Mouse (Mus musculus) gastrocnemius, adult 18-20 months (tissue): ENCODE data around the gene Greb1. TPM values are rescaled to one million over a fixed set of nuclear protein-coding genes. Genes with fewer than 3 reads are reported as not detected.

Source experiments
- DNase-seq: peaks from one replicate; pipeline ENCODE4 v3.0.0; 2021; ENCODE audit warnings: low spot score
- microRNA-seq: library from miRNA; unstranded; fragments of <30 nt; microRNA quantifications from one replicate; pipeline ENCODE4 v1.2.0, GENCODE M21; 2021
- total RNA-seq, 2 experiments: library from RNA; stranded (reverse); gene quantifications; 2 replicates each; pipeline ENCODE4 v1.2.3; 2021

Greb1 gene
- total RNA-seq, 2 experiments from 2014 or later = 0.43 to 3.9 TPM

DNA sequence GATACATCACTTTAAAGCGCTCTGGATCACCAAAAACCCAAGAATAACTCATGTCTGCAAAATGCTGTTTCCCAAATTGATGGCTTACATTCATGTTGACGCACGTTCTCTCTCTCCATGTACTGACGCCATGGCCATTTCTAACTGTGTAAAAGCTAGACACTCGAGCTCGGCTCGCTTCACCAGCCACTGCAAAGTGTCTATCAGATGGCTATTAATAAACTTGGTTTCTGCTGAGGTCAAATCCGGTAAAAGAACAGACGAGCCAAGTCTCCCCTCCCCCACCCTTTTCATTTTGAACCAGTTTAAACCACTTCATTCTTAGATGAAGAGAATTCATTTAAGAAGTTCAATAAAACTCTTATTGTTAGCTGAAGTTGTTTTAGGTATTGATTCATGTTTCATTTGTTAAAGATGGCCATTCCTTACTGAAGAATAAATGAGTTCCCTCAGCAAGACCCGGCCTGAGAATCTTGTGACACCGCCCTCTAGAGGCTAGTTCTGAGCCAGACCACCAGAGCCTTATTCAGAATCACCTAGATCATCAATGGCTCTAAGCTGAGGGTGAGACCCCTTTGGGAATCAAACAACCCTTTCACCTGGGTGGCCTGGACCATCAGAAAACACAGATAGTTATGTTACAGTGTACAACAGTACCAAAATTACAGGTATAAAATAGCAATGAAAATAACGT lies 161.5 kb downstream of the Greb1 start:
- DNase-seq = peak; percentile 67

GRCm38 (mm10) chr12:16635816-16636215 lies 164.9 kb downstream of the Greb1 start:
- no peak for DNase-seq

GRCm38 (mm10) chr12:16634075-16634813 lies 166.4 kb downstream of the Greb1 start:
- DNase-seq = peak; percentile 66

GRCm38 (mm10) chr12:16633235-16633634 lies 167.5 kb downstream of the Greb1 start:
- DNase-seq = no peak

- no peak for DNase-seq
Measured at GRCm38 (mm10) chr12:16631423-16631822, 169.3 kb downstream of the Greb1 start.

GRCm38 (mm10) chr12:16630866-16631185 lies 169.9 kb downstream of the Greb1 start:
- DNase-seq = no peak

DNA sequence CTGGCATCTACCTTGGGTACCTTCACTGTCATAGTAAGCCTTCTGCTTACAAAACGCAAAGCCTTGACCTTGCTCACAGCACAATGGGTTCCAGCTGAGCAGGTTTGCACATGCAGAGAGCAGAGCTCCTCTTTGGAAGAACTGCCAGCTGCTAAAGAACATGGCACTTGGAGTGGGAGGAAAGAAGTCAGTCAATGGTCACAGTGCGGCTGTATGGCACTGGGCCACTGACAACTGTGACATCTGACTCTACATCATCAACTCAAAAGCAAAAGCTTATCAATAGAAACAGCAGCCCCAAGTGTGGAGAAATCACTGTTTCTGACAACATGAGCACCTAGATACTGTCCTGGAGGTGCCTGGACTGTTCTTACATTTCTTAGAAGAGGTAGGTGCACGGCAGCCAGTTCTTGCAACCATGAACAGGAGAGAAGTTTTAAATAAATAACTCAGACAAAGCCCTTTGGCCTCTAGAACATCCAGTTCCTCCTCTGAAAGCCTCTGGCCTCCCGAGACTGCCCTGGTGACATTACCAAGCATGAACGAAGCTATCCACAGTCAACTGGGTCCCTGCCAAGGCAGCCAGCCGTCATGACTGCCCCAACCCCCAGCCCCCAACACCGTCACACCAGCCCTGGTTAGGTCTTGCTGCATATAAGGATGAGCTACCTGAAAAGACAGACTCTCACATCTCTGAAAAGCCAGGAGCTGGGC lies 170.4 kb downstream of the Greb1 start:
- DNase-seq = peak; percentile 64

Small RNAs within 50 kb of the gene (microRNA-seq; reads per million reads assigned to microRNA genes)
- not detected for gene Gm44305

Other genes starting within 250 kb of the Greb1 start
- 100 to 1,000 TPM; 212 to 245 TPM for gene Lpin1, start 189.9 kb downstream of the Greb1 start, total RNA-seq
- gene Ntsr2, start 147.5 kb downstream of the Greb1 start, total RNA-seq = 1 to 10 TPM; 2.6 TPM
- gene E2f6, start 10.1 kb upstream of the Greb1 start, total RNA-seq = 100 to 1,000 TPM; 143 to 161 TPM
- 10 to 100 TPM; 71.6 to 89.3 TPM for gene Rock2, start 94.0 kb upstream of the Greb1 start, total RNA-seq
- 1 to 10 TPM; 1.2 to 1.9 TPM for gene Pqlc3, start 199.5 kb upstream of the Greb1 start, total RNA-seq
- gene 2410004P03Rik, start 210.8 kb upstream of the Greb1 start, total RNA-seq = not detected